Mouse (Mus musculus) myocyte (in vitro differentiated cells): Measurements from ENCODE around the gene Adam12. TPM values are rescaled to one million over a fixed set of nuclear protein-coding genes. Genes with fewer than 3 reads are reported as not detected.

Experiments used
- H3K27me3 ChIP-seq: one replicate; pipeline ENCODE4 v1.6.1; 2011; ENCODE audit not compliant: control insufficient read depth, insufficient read depth, insufficient read length
- H3K36me3 ChIP-seq: one replicate; pipeline ENCODE4 v1.6.1; 2011; ENCODE audit not compliant: control insufficient read depth, insufficient read depth
- H3K4me2 ChIP-seq: one replicate; pipeline ENCODE4 v1.6.1; 2011; ENCODE audit warnings: low read depth, control low read depth
- H3K4me3 ChIP-seq: one replicate; pipeline ENCODE4 v1.5.1; 2011; ENCODE audit warnings: mild to moderate bottlenecking, control low read depth, moderate library complexity
- H3K79me2 ChIP-seq: one replicate; pipeline ENCODE4 v1.6.1; 2011; ENCODE audit not compliant: control insufficient read depth, insufficient read depth
- H3ac ChIP-seq: one replicate; pipeline ENCODE4 v1.6.1; 2011; ENCODE audit not compliant: control insufficient read depth, insufficient read length
- CEBPB ChIP-seq: IDR thresholded peaks from 2 replicates; pipeline ENCODE4 v1.6.1; 2011; ENCODE audit warnings: mild to moderate bottlenecking, moderate library complexity; ENCODE audit not compliant: poor library complexity, insufficient read depth, severe bottlenecking
- E2F4 ChIP-seq: IDR thresholded peaks from one replicate; pipeline ENCODE4 v1.6.1; 2011; ENCODE audit warnings: mild to moderate bottlenecking, control low read depth, moderate library complexity; ENCODE audit not compliant: insufficient read depth
- MAX ChIP-seq: IDR thresholded peaks from one replicate; pipeline ENCODE4 v1.6.1; 2011; ENCODE audit warnings: low read depth, mild to moderate bottlenecking, control low read depth
- MYOD1 ChIP-seq, 3 experiments: IDR thresholded peaks; one replicate each; pipeline ENCODE4 v1.6.1; 2011; ENCODE audit warnings: control low read depth in 2 of 3, low read depth in 2 of 3, mild to moderate bottlenecking in 2 of 3, moderate library complexity in 1 of 3; ENCODE audit not compliant: insufficient read length in 2 of 3, control insufficient read depth in 1 of 3
- MYOG ChIP-seq, 3 experiments: IDR thresholded peaks; one replicate each; pipeline ENCODE4 v1.6.1; 2011; ENCODE audit warnings: control low read depth in 2 of 3, low read depth in 2 of 3, mild to moderate bottlenecking in 2 of 3; ENCODE audit not compliant: insufficient read length in 2 of 3, control insufficient read depth in 1 of 3, insufficient read depth in 1 of 3
- POLR2A ChIP-seq: IDR thresholded peaks from one replicate; pipeline ENCODE4 v1.6.1; 2011; ENCODE audit warnings: low read depth, mild to moderate bottlenecking, control low read depth, moderate library complexity; ENCODE audit not compliant: insufficient read length
- POLR2AphosphoS2 ChIP-seq: IDR thresholded peaks from one replicate; pipeline ENCODE4 v1.6.1; 2011; ENCODE audit warnings: low read depth, control low read depth; ENCODE audit not compliant: insufficient read length
- REST ChIP-seq: IDR thresholded peaks from one replicate; pipeline ENCODE4 v1.6.1; 2011; ENCODE audit warnings: mild to moderate bottlenecking, control low read depth, moderate library complexity; ENCODE audit not compliant: insufficient read depth, insufficient read length
- SRF ChIP-seq: IDR thresholded peaks from one replicate; pipeline ENCODE4 v1.6.1; 2011; ENCODE audit warnings: low read depth; ENCODE audit not compliant: control insufficient read depth, insufficient read length
- TCF12 ChIP-seq: IDR thresholded peaks from one replicate; pipeline ENCODE4 v1.6.1; 2011; ENCODE audit warnings: mild to moderate bottlenecking, control low read depth; ENCODE audit not compliant: poor library complexity, insufficient read depth, severe bottlenecking
- TCF3 ChIP-seq: IDR thresholded peaks from one replicate; pipeline ENCODE4 v1.6.1; 2011; ENCODE audit warnings: low read depth, control low read depth; ENCODE audit not compliant: insufficient read length
- USF1 ChIP-seq: IDR thresholded peaks from one replicate; pipeline ENCODE4 v1.6.1; 2011; ENCODE audit warnings: low read depth, mild to moderate bottlenecking, control low read depth, moderate library complexity
- polyA plus RNA-seq: library from polyadenylated mRNA; unstranded; fragments of >200 nt; fragmentation: generic; extraction: Trizol; gene quantifications from one replicate; pipeline ENCODE4 v1.2.1, GENCODE M21; 2012; ENCODE audit warnings: missing spikeins

Gene Adam12
- polyA plus RNA-seq, 1 experiment: 7.2 TPM

DNA sequence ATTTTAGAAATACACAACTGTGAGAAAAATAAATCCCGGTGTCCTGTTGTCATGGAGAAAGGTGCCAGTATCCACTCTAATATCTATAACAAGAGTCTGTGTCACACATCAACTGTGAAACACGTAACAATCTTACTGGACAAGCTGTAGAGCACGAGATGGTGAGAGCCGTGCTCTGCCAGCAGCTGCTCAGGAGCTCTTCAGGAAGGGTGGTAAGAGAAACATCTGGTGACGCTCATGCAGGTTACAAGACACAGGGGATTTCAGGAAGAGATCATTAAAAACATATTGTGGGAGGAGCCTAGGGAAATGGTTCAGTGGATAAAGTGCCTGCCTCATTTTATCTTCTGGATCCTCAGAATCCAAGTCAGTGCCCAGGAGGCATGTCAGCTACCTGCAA lies 158.9 kb downstream of the Adam12 start:
- Histone ChIP-seq H3K79me2 (no peaks in the 10 kb centered on the region), H3K27me3 (no peaks in the 10 kb centered on the region), H3K4me3 (no peak overlapping the region), H3K4me2 (no peak overlapping the region), H3K36me3 (no peaks in the 10 kb centered on the region), H3ac (no peak overlapping the region)
- TF ChIP-seq POLR2A (no peak), E2F4 (no peak), MYOG (IDR thresholded peaks at IDR 0.05; ENCODE audit: control insufficient read depth in 1 of 3, insufficient read depth in 1 of 3, insufficient read length in 2 of 3, low read depth in 2 of 3) (no peak), MAX (no peak), USF1 (no peak), POLR2AphosphoS2 (no peak), SRF (no peak), TCF3 (no peak), CEBPB (no peak), REST (no peak), TCF12 (no peak), MYOD1 (IDR thresholded peaks at IDR 0.05; ENCODE audit: control insufficient read depth in 1 of 3, insufficient read length in 2 of 3, low read depth in 2 of 3) (no peak)

DNA sequence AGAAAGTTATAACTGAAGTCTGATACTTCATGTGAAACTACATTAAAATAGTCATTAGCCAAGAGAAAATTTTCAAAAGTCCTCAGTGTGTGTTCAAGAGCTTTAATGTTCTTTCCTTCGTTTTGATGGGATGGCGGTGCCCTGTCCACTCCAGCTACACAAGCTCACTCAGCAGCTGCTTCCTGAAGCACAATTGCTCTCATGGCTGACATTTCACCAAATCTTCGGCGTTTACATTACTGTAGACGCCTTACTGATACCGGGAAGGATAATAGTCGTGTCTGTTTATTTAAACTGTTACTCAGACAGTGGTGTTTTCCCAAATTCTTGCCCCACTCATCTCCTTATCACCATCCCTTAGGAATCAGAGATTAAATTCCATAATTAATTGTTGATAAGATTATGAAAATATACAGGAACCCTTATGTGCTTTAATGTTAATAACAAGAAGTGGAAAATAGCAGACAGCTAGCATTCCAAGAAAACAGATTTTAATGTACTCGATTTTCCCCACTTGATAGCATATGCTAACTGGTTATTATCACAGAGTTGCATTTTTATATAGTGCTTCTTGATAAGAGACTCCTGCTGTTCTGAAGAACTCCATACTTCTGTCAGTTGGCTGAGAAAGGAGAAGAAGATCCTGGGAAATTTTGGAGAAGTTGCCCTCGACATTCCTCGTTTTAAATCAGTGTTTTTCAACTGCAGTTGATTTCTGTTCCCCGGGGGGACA lies 160.6 kb downstream of the Adam12 start:
- Histone ChIP-seq H3K36me3 (no peaks in the 10 kb centered on the region), H3K4me2 (no peak overlapping the region), H3K4me3 (no peak overlapping the region), H3K79me2 (no peaks in the 10 kb centered on the region), H3ac (no peak overlapping the region), H3K27me3 (no peaks in the 10 kb centered on the region)
- TF ChIP-seq POLR2A: no peak
- TF ChIP-seq REST: no peak
- no peak for TF ChIP-seq MYOD1 (IDR thresholded peaks at IDR 0.05; ENCODE audit: control insufficient read depth in 1 of 3, insufficient read length in 2 of 3, low read depth in 2 of 3)
- TF ChIP-seq USF1: no peak
- no peak for TF ChIP-seq SRF
- TF ChIP-seq CEBPB: no peak

DNA sequence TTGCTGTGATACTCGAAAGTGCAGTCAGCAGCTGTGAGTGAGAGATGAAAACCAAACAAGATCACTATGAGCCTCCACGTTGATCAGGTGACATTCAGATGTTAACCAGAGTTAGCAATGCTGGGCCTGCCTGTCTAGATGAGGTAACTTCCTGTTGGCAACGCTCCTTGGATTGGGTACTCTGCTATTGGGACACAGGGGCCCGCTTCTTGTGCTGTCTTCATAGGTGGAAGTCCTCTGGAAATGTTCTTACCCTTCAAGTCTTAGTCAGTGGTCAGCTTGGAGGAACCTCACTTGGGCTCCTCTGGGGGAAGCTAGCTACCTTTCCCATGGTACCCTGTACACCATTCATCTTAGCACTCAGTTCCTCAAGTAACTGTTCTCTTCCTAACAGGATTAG lies 169.3 kb downstream of the Adam12 start:
- Histone ChIP-seq H3K36me3 (no peaks in the 10 kb centered on the region), H3K79me2 (no peaks in the 10 kb centered on the region), H3K27me3 (no peaks in the 10 kb centered on the region), H3K4me3 (no peak overlapping the region), H3ac (no peak overlapping the region), H3K4me2 (no peak overlapping the region)
- TF ChIP-seq TCF12 (no peak), MAX (no peak), E2F4 (no peak), POLR2AphosphoS2 (no peak), TCF3 (no peak), CEBPB (no peak), MYOG (IDR thresholded peaks at IDR 0.05; ENCODE audit: control insufficient read depth in 1 of 3, insufficient read depth in 1 of 3, insufficient read length in 2 of 3, low read depth in 2 of 3) (no peak), USF1 (no peak), SRF (no peak), POLR2A (no peak), REST (no peak), MYOD1 (IDR thresholded peaks at IDR 0.05; ENCODE audit: control insufficient read depth in 1 of 3, insufficient read length in 2 of 3, low read depth in 2 of 3) (no peak)

DNA sequence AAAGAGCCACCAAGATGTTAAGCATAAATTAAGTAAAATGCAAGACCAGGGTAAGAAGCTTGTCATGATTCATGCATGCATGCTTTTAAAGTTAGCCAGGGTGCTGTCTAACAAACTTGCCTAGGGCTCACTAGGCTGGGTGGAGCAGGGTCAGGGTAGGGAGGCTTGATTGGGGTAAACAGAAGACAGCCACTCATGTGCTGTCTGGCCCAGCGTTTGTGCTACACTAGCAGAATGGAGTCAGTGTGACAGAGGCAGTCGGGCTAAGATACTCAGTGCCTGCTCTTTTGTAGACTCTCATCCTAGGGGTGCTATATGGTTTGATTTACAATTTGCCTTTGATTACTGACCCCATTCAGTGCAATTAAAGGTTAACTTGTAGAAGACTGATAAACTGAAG lies 179.5 kb downstream of the Adam12 start:
- Histone ChIP-seq H3K27me3 (no peaks in the 10 kb centered on the region), H3K79me2 (no peaks in the 10 kb centered on the region), H3K36me3 (no peaks in the 10 kb centered on the region), H3ac (no peak overlapping the region), H3K4me3 (no peak overlapping the region), H3K4me2 (no peak overlapping the region)
- TF ChIP-seq SRF: no peak
- no peak for TF ChIP-seq MYOG (IDR thresholded peaks at IDR 0.05; ENCODE audit: control insufficient read depth in 1 of 3, insufficient read depth in 1 of 3, insufficient read length in 2 of 3, low read depth in 2 of 3)
- TF ChIP-seq TCF12: no peak
- TF ChIP-seq USF1: no peak
- no peak for TF ChIP-seq MYOD1 (IDR thresholded peaks at IDR 0.05; ENCODE audit: control insufficient read depth in 1 of 3, insufficient read length in 2 of 3, low read depth in 2 of 3)
- TF ChIP-seq E2F4: no peak
- TF ChIP-seq TCF3: no peak
- no peak for TF ChIP-seq POLR2AphosphoS2
- TF ChIP-seq CEBPB: no peak
- no peak for TF ChIP-seq REST
- no peak for TF ChIP-seq POLR2A
- TF ChIP-seq MAX: no peak

DNA sequence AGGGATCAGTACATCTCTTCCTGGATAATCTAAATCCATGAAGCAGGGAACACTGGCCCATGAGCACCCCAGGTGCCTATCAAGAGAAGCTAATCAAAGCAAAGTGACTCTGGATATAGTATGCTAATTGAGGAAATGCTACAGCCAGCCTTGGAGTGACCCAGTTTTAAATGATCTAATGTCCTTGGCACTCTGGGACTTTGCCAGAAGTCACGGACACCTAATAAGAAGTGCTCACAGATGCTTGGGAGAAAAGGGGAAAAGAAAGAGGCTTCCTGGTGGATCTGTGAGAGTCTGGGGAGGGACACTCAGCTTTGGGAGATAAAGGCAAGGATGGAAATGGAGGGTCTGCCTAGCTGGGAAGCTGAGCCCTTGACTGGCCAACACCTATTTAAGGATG lies 181.6 kb downstream of the Adam12 start:
- Histone ChIP-seq H3ac (no peak overlapping the region), H3K27me3 (no peaks in the 10 kb centered on the region), H3K79me2 (no peaks in the 10 kb centered on the region), H3K36me3 (no peaks in the 10 kb centered on the region), H3K4me2 (no peak overlapping the region), H3K4me3 (no peak overlapping the region)
- TF ChIP-seq POLR2A (no peak), MAX (no peak), CEBPB (no peak), USF1 (no peak), REST (no peak), SRF (no peak), TCF12 (no peak), POLR2AphosphoS2 (no peak), TCF3 (no peak), MYOD1 (IDR thresholded peaks at IDR 0.05; ENCODE audit: control insufficient read depth in 1 of 3, insufficient read length in 2 of 3, low read depth in 2 of 3) (no peak), E2F4 (no peak), MYOG (IDR thresholded peaks at IDR 0.05; ENCODE audit: control insufficient read depth in 1 of 3, insufficient read depth in 1 of 3, insufficient read length in 2 of 3, low read depth in 2 of 3) (no peak)
